Mouse (Mus musculus) CH12.LX (cell line): Measurements from ENCODE around the gene Zmym2. TPM values are rescaled to one million over a fixed set of nuclear protein-coding genes. Genes with fewer than 3 reads are reported as not detected.
A peak's percentile ranks its signal among the peaks of the same experiment; 100 is the strongest.

ENCODE experiments used
- DNase-seq: peaks from one replicate; pipeline ENCODE4 v3.0.0-alpha.2; 2013; ENCODE audit errors: extremely low read depth
- H3K27ac ChIP-seq: 2 replicates; pipeline ENCODE4 v1.5.1; 2012; ENCODE audit warnings: low read depth, mild to moderate bottlenecking, control low read depth, moderate library complexity; ENCODE audit not compliant: insufficient read depth
- H3K27me3 ChIP-seq: replicated peaks from 2 replicates; pipeline ENCODE3; 2012; ENCODE audit warnings: inconsistent platforms
- H3K36me3 ChIP-seq, 2 experiments: replicated peaks in 1 of 2; 2 replicates each; pipeline versions ENCODE3 to v1.6.1; 2012; ENCODE audit warnings: inconsistent platforms in 1 of 2, low read length in 1 of 2, mild to moderate bottlenecking in 1 of 2, mixed read lengths in 1 of 2, moderate library complexity in 1 of 2; ENCODE audit not compliant: control insufficient read depth in 1 of 2, insufficient read depth in 1 of 2
- H3K4me1 ChIP-seq, 2 experiments: 2 replicates each; pipeline ENCODE4 v1.6.1; 2012; ENCODE audit warnings: inconsistent platforms in 1 of 2, moderate library complexity in 1 of 2; ENCODE audit not compliant: insufficient read depth in 2 of 2, control insufficient read depth in 1 of 2
- H3K4me2 ChIP-seq: 2 replicates; pipeline ENCODE4 v1.6.1; 2012; ENCODE audit warnings: low read depth, mild to moderate bottlenecking, control low read depth; ENCODE audit not compliant: poor library complexity, insufficient read depth, severe bottlenecking
- H3K4me3 ChIP-seq, 3 experiments: fragments of 150-350 bp in 1 of 3; sonication (generic) in 1 of 3; replicated peaks in 1 of 3; 2 replicates each; pipeline versions ENCODE3 to v1.5.1; 2011 to 2012; ENCODE audit warnings: low read depth in 2 of 3, low read length in 2 of 3, mild to moderate bottlenecking in 2 of 3, moderate library complexity in 2 of 3, control low read depth in 1 of 3, improper control_type of control experiment in 1 of 3, inconsistent platforms in 1 of 3, mixed read lengths in 1 of 3; ENCODE audit not compliant: poor library complexity in 1 of 3
- H3K79me2 ChIP-seq: replicated peaks from 2 replicates; pipeline ENCODE4 v1.6.1; 2012; ENCODE audit warnings: mild to moderate bottlenecking, moderate library complexity; ENCODE audit not compliant: control insufficient read depth, poor library complexity, insufficient read depth, severe bottlenecking; ENCODE audit errors: extremely low read depth
- H3K9ac ChIP-seq: 2 replicates; pipeline ENCODE4 v1.6.1; 2012; ENCODE audit warnings: low read depth, mild to moderate bottlenecking, control low read depth, moderate library complexity; ENCODE audit not compliant: insufficient read depth
- H3K9me3 ChIP-seq: replicated peaks from 2 replicates; pipeline ENCODE3; 2012; ENCODE audit warnings: low read length, inconsistent platforms, mixed read lengths
- BHLHE40 ChIP-seq: IDR thresholded peaks from 2 replicates; pipeline ENCODE4 v1.6.1; 2011; ENCODE audit warnings: mild to moderate bottlenecking, low read depth, low read length, improper control_type of control experiment
- CHD1 ChIP-seq: IDR thresholded peaks from 2 replicates; pipeline ENCODE4 v1.6.1; 2012; ENCODE audit warnings: low read depth, low read length, improper control_type of control experiment, inconsistent platforms
- CTCF ChIP-seq, 2 experiments: IDR thresholded peaks in 1 of 2; conservative IDR thresholded peaks in 1 of 2; 2 replicates each; pipeline ENCODE4 v1.5.1; 2011 to 2012; ENCODE audit warnings: low read depth in 2 of 2, low read length in 2 of 2, improper control_type of control experiment in 1 of 2, inconsistent platforms in 1 of 2, mild to moderate bottlenecking in 1 of 2, moderate library complexity in 1 of 2
- EP300 ChIP-seq: IDR thresholded peaks from 2 replicates; pipeline ENCODE4 v1.6.1; 2011; ENCODE audit warnings: low read length, improper control_type of control experiment
- ETS1 ChIP-seq: conservative IDR thresholded peaks from 2 replicates; pipeline ENCODE4 v1.6.1; 2012; ENCODE audit warnings: low read depth, mild to moderate bottlenecking, inconsistent platforms, low read length, improper control_type of control experiment, moderate library complexity
- HCFC1 ChIP-seq: IDR thresholded peaks from 2 replicates; pipeline ENCODE4 v1.6.1; 2012; ENCODE audit warnings: low read depth, mild to moderate bottlenecking, inconsistent platforms, low read length, improper control_type of control experiment
- IRF4 ChIP-seq: IDR thresholded peaks from 2 replicates; pipeline ENCODE4 v1.6.1; 2014; ENCODE audit warnings: low read depth, mild to moderate bottlenecking, inconsistent platforms, low read length, improper control_type of control experiment
- JUN ChIP-seq: IDR thresholded peaks from 2 replicates; pipeline ENCODE4 v1.6.1; 2011; ENCODE audit warnings: low read depth, mild to moderate bottlenecking, low read length, improper control_type of control experiment, moderate library complexity; ENCODE audit not compliant: insufficient read depth
- JUND ChIP-seq: conservative IDR thresholded peaks from 2 replicates; pipeline ENCODE4 v1.6.1; 2011; ENCODE audit warnings: low read depth, low read length, improper control_type of control experiment
- MYC ChIP-seq: IDR thresholded peaks from 2 replicates; pipeline ENCODE4 v1.6.1; 2011; ENCODE audit warnings: low read depth, mild to moderate bottlenecking, improper control_type of control experiment, low read length
- NRF1 ChIP-seq: IDR thresholded peaks from 2 replicates; pipeline ENCODE4 v1.6.1; 2014; ENCODE audit warnings: low read depth, mild to moderate bottlenecking, inconsistent platforms, low read length, improper control_type of control experiment, moderate library complexity
- POLR2A ChIP-seq: IDR thresholded peaks from 2 replicates; pipeline ENCODE4 v1.6.1; 2011; ENCODE audit warnings: low read depth, mild to moderate bottlenecking, improper control_type of control experiment, low read length
- POLR2AphosphoS2 ChIP-seq: IDR thresholded peaks from 2 replicates; pipeline ENCODE4 v1.6.1; 2011; ENCODE audit warnings: low read depth, low read length, improper control_type of control experiment
- RCOR1 ChIP-seq: conservative IDR thresholded peaks from 2 replicates; pipeline ENCODE4 v1.6.1; 2012; ENCODE audit warnings: low read depth, mild to moderate bottlenecking, inconsistent platforms, low read length, improper control_type of control experiment
- SMC3 ChIP-seq: IDR thresholded peaks from 2 replicates; pipeline ENCODE4 v1.6.1; 2011; ENCODE audit warnings: low read depth, low read length, improper control_type of control experiment
- TCF12 ChIP-seq: IDR thresholded peaks from 2 replicates; pipeline ENCODE4 v1.6.1; 2014; ENCODE audit warnings: low read depth, mild to moderate bottlenecking, inconsistent platforms, low read length, improper control_type of control experiment
- UBTF ChIP-seq: IDR thresholded peaks from 2 replicates; pipeline ENCODE4 v1.6.1; 2012; ENCODE audit warnings: low read depth, mild to moderate bottlenecking, inconsistent platforms, low read length, improper control_type of control experiment, moderate library complexity
- USF1 ChIP-seq: IDR thresholded peaks from 2 replicates; pipeline ENCODE4 v1.6.1; 2014; ENCODE audit warnings: low read depth, mild to moderate bottlenecking, inconsistent platforms, low read length, improper control_type of control experiment
- ZMIZ1 ChIP-seq: IDR thresholded peaks from 2 replicates; pipeline ENCODE4 v1.6.1; 2012; ENCODE audit warnings: low read depth, mild to moderate bottlenecking, inconsistent platforms, low read length, improper control_type of control experiment
- dilution Hi-C: fragments of 300-500 bp; cut with MboI; formaldehyde crosslinking; loops from 2 replicates; pipeline ENCODE4 v1.14.3; 2020; ENCODE audit warnings: low sequenced_read_pairs; ENCODE audit not compliant: extremely low pct_unique_long_range_greater_than_20kb, extremely low pct_ligation_motif_present
- in situ Hi-C: fragments of 300-500 bp; cut with MboI; formaldehyde crosslinking; loops from 3 replicates; pipeline ENCODE4 v1.14.3; 2019; ENCODE audit warnings: low sequenced_read_pairs, low pct_ligation_motif_present, low pct_unique_long_range_greater_than_20kb, mixed read lengths
- polyA plus RNA-seq: library from polyadenylated mRNA; unstranded; fragments of >175 nt; gene quantifications from 2 replicates; pipeline ENCODE4 v1.2.1, GENCODE M21; 2012; ENCODE audit warnings: low read depth; ENCODE audit not compliant: insufficient read length
- total RNA-seq, 2 experiments: library from RNA; depleted of rRNA; stranded (reverse); fragments of 300-350 nt in 1 of 2; fragments of >200 nt in 1 of 2; gene quantifications; 2 replicates each; pipeline ENCODE4 v1.2.3; 2012 to 2014

Gene Zmym2
- total and polyA plus RNA-seq, 3 experiments: 15.1 to 40.5 (median 21.1) TPM

- TF ChIP-seq RCOR1 (0 out of 2 replicates have a peak, but pooled peaks have one; percentile 6), HCFC1 (no peak)
- in situ Hi-C loops (no loop called here), dilution Hi-C loops (no loop called here)
- Histone ChIP-seq H3K36me3 (peaks cover 2 to 34% of the 10 kb centered on the region in 2 experiments), H3K79me2 (peaks cover 38% of the 10 kb centered on the region), H3K9me3 (no peaks in the 10 kb centered on the region), H3K4me3 (peak overlapping the region in 2 of 3 experiments; percentile 8 to 86), H3K9ac (0 out of 2 replicates have a peak overlapping the region, but pooled peaks have one; percentile 20), H3K4me2 (peak overlapping the region; percentile 83), H3K27me3 (no peaks in the 10 kb centered on the region), H3K4me1 (peaks cover 3 to 22% of the 10 kb centered on the region in 2 experiments; a peak in 2 of 4 replicates), H3K27ac (no peak overlapping the region)
- DNase-seq: no peak
These were observed 2.0 kb downstream of the Zmym2 start for GRCm38 (mm10) chr14:56888416-56888815.

- TF ChIP-seq CHD1 (no peak), ZMIZ1 (no peak), ETS1 (no peak), USF1 (no peak), TCF12 (no peak)
- TF ChIP-seq, all 38 proteins: peak for 0
- H3K4me3 ChIP-seq: no peak overlapping the region
- in situ Hi-C loops: loop anchor here (10.0 kb wide), 1 partner anchor 170 kb away; no protein-coding TSS in a partner anchor
- H3K79me2 ChIP-seq: peaks cover 46% of the 10 kb centered on the region
- dilution Hi-C loops: no loop called here
- no peak overlapping the region for H3K9ac ChIP-seq
- peaks cover 5 to 48% of the 10 kb centered on the region in 2 experiments for H3K36me3 ChIP-seq
- H3K27ac ChIP-seq: no peak overlapping the region
- H3K27me3 ChIP-seq: no peaks in the 10 kb centered on the region
- no peaks in the 10 kb centered on the region for H3K9me3 ChIP-seq
- no peak for DNase-seq
- peaks cover 0 to 33% of the 10 kb centered on the region in 2 experiments; a peak in 2 of 4 replicates for H3K4me1 ChIP-seq
- H3K4me2 ChIP-seq: no peak overlapping the region
These were observed 8.0 kb downstream of the Zmym2 start for GRCm38 (mm10) chr14:56894417-56894816.

- no peak for TF ChIP-seq POLR2A
- TF ChIP-seq MYC: no peak
- no peak for TF ChIP-seq CTCF (conservative IDR thresholded peaks at IDR 0.05 in 1 of 2, IDR thresholded peaks at IDR 0.05 in 1 of 2; ENCODE audit: low read depth in 2 of 2, low read length in 2 of 2)
- TF ChIP-seq ETS1: no peak
- TF ChIP-seq NRF1: no peak
- TF ChIP-seq ZMIZ1: no peak
- no peak for TF ChIP-seq USF1
- no peak for TF ChIP-seq EP300
- TF ChIP-seq IRF4: no peak
- no peak for TF ChIP-seq SMC3
- TF ChIP-seq JUN: no peak
- TF ChIP-seq BHLHE40: no peak
- TF ChIP-seq POLR2AphosphoS2: no peak
- TF ChIP-seq JUND: no peak
- no peak for TF ChIP-seq UBTF
- Histone ChIP-seq H3K4me1 (peaks cover 0 to 24% of the 10 kb centered on the region in 2 experiments; a peak in 1 of 4 replicates), H3K27ac (no peak overlapping the region), H3K4me2 (no peak overlapping the region), H3K9ac (no peak overlapping the region), H3K4me3 (no peak overlapping the region), H3K36me3 (peaks cover 3 to 35% of the 10 kb centered on the region in 2 experiments), H3K27me3 (no peaks in the 10 kb centered on the region), H3K9me3 (no peaks in the 10 kb centered on the region), H3K79me2 (peaks cover 35% of the 10 kb centered on the region)
- in situ Hi-C loops: loop anchor here (10.0 kb wide), 1 partner anchor 168 kb away; no protein-coding TSS in a partner anchor
- no peak for DNase-seq
- dilution Hi-C loops: no loop called here
These were observed 10.1 kb downstream of the Zmym2 start for GRCm38 (mm10) chr14:56896521-56896920.
